ENCODE assay signal across 9 mouse cellular contexts in genomic region chr2:75137983-75138745, GRCm38 (mm10).
DNase-seq lines count a peak whose midpoint lies in the region; ATAC-seq and TF ChIP-seq lines count a peak whose summit lies in the region.
"Had no signal": no experiment of that assay in that cellular context is flagged by ENCODE, and none has a peak within 500 bp of the region (broad histone marks: within the 10 kb centered on the region; RNA-seq: fewer than 3 reads in every experiment).

No protein-coding gene starts in this region.

- H3K27me3 ChIP-seq in megakaryocyte, embryonic 14.5 days (replicated peaks), result peaks cover 52% of the 10 kb centered on the region
- H3K27me3 ChIP-seq in kidney, adult 2 months (replicated peaks; ENCODE audit: control insufficient read depth, insufficient read depth, low read length), result no peaks in the 10 kb centered on the region
- H3K27me3 ChIP-seq in limb, embryonic 14.5 days (ENCODE audit: control insufficient read depth, insufficient read depth, low read length), result peaks cover 89% of the 10 kb centered on the region
- H3K27me3 ChIP-seq in midbrain, embryonic 15.5 days (replicated peaks), result peaks cover 59% of the 10 kb centered on the region

- H3K9ac ChIP-seq in limb, embryonic 14.5 days (ENCODE audit: low read depth, low read length, severe bottlenecking), result no peak overlapping the region
- peak overlapping the region; percentile 44; the same call in 1 of the 2 replicates for H3K9ac ChIP-seq in midbrain, embryonic 15.5 days

- no peak for TF ChIP-seq POLR2A in kidney, adult 2 months (IDR thresholded peaks at IDR 0.05; ENCODE audit: low read depth, low read length)
- no peak for TF ChIP-seq POLR2A in limb, embryonic 14.5 days (IDR thresholded peaks at IDR 0.05; ENCODE audit: borderline replicate concordance, extremely low read depth, insufficient read depth, insufficient read length)

- no peaks in the 10 kb centered on the region for H3K36me3 ChIP-seq in megakaryocyte, embryonic 14.5 days (replicated peaks; ENCODE audit: low read length)
- H3K36me3 ChIP-seq in kidney, adult 2 months (ENCODE audit: control insufficient read depth, insufficient read depth, low read length), result no peaks in the 10 kb centered on the region
- no peaks in the 10 kb centered on the region for H3K36me3 ChIP-seq in limb, embryonic 14.5 days (ENCODE audit: control insufficient read depth, insufficient read depth, low read length)
- H3K36me3 ChIP-seq in midbrain, embryonic 15.5 days (replicated peaks), result no peaks in the 10 kb centered on the region

- H3K4me2 ChIP-seq in limb, embryonic 14.5 days (replicated peaks; ENCODE audit: low read depth, low read length, severe bottlenecking), result peak overlapping the region; percentile 51
- peak overlapping the region; percentile 88 for H3K4me2 ChIP-seq in midbrain, embryonic 15.5 days

- no peak overlapping the region for H3K27ac ChIP-seq in kidney, adult 2 months (ENCODE audit: insufficient read depth, low read depth, low read length)
- H3K27ac ChIP-seq in limb, embryonic 14.5 days (replicated peaks; ENCODE audit: low read depth, low read length), result no peak overlapping the region
- no peak overlapping the region for H3K27ac ChIP-seq in midbrain, embryonic 15.5 days

- no peak for ATAC-seq in megakaryocyte, adult 5-6 weeks (ENCODE audit: poor library complexity, severe bottlenecking)
- peak; percentile 71 for ATAC-seq in limb, embryonic 14.5 days (ENCODE audit: low FRiP score, low read depth)
- peak; percentile 62 for ATAC-seq in midbrain, embryonic 15.5 days (replicated peaks)

- 0 out of 2 replicates have a peak, but pooled peaks cover 5% of the 10 kb centered on the region for H3K9me3 ChIP-seq in megakaryocyte, embryonic 14.5 days
- no peaks in the 10 kb centered on the region for H3K9me3 ChIP-seq in limb, embryonic 14.5 days (ENCODE audit: control insufficient read depth, low read length)
- H3K9me3 ChIP-seq in midbrain, embryonic 15.5 days, result no peaks in the 10 kb centered on the region

- 9% methylated on average over 29 of the region's 29 CpGs for WGBS in kidney, adult 2 months
- under 1% methylated on average over 29 of the region's 29 CpGs for WGBS in limb, embryonic 14.5 days
- WGBS in midbrain, embryonic 15.5 days, result 4% methylated on average over 29 of the region's 29 CpGs

- TF ChIP-seq CTCF in kidney, adult 2 months (conservative IDR thresholded peaks at IDR 0.05; ENCODE audit: insufficient read depth, insufficient read length, low read depth, low read length), result peak; percentile 52; the same call in 1 of the 2 replicates

- DNase-seq in embryo, embryonic 9.5 days (ENCODE audit: extremely low spot score), result peak; percentile 81
- peak; percentile 67 for DNase-seq in heart, adult 8-10 months (ENCODE audit: low spot score)
- DNase-seq in kidney, adult 2 months, result peak; percentile 72
- peak; percentile 69 for DNase-seq in limb, embryonic 14.5 days (ENCODE audit: low spot score)
- DNase-seq in testis, postnatal 10 days (ENCODE audit: low spot score), result peak; percentile 94

- H3K4me1 ChIP-seq in megakaryocyte, embryonic 14.5 days, result peaks cover 10% of the 10 kb centered on the region
- no peaks in the 10 kb centered on the region for H3K4me1 ChIP-seq in kidney, adult 2 months (ENCODE audit: control insufficient read depth, insufficient read depth, low read length)
- H3K4me1 ChIP-seq in limb, embryonic 14.5 days (ENCODE audit: control insufficient read depth, insufficient read depth, low read length), result peaks cover 5% of the 10 kb centered on the region; the same call in 1 of the 2 replicates
- peaks cover 20% of the 10 kb centered on the region for H3K4me1 ChIP-seq in midbrain, embryonic 15.5 days

- H3K4me3 ChIP-seq in megakaryocyte, embryonic 14.5 days (replicated peaks), result peak overlapping the region; percentile 82
- peak overlapping the region; percentile 50 for H3K4me3 ChIP-seq in kidney, adult 2 months (ENCODE audit: insufficient read depth, low read depth, low read length)
- peak overlapping the region; percentile 33 for H3K4me3 ChIP-seq in limb, embryonic 14.5 days (replicated peaks; ENCODE audit: low read length)
- H3K4me3 ChIP-seq in midbrain, embryonic 15.5 days, result peak overlapping the region; percentile 41
- H3K4me3 ChIP-seq: myocyte had no signal
